Mouse (Mus musculus): ENCODE data around the gene Sbk2.
"Not testable (repeated sequence)": the region's sequence is repeated elsewhere in the genome, so short reads cannot be mapped to it uniquely, and the experiment has no call there.

Sbk2 gene

GRCm38 (mm10) chr7:4964272-4964671, at the start of gene Sbk2:
Gene Sbk2, minus strand, starts transcription at chr7:4964406.
- DNase-seq (ENCODE audit: low spot score): peak; percentile 57

- DNase-seq (ENCODE audit: low spot score): no peak
Observed at GRCm38 (mm10) chr7:5012681-5013513, 48.7 kb upstream of the Sbk2 start.

- DNase-seq (ENCODE audit: low spot score): no peak
Observed at GRCm38 (mm10) chr7:5008229-5008628, 44.0 kb upstream of the Sbk2 start.

- DNase-seq (ENCODE audit: low spot score): not testable (repeated sequence)
Observed at GRCm38 (mm10) chr7:5002876-5003275, 38.7 kb upstream of the Sbk2 start.

- no peak for DNase-seq (ENCODE audit: low spot score)
Observed at GRCm38 (mm10) chr7:4999876-5000275, 35.7 kb upstream of the Sbk2 start.

GRCm38 (mm10) chr7:4996934-4997333, 32.7 kb upstream of the Sbk2 start:
- DNase-seq (ENCODE audit: low spot score): no peak

- peak; percentile 93 for DNase-seq (ENCODE audit: low spot score)
Observed at GRCm38 (mm10) chr7:4996003-4996895, 32.0 kb upstream of the Sbk2 start, which contains the start of gene Zfp579. Gene Zfp579, minus strand, starts transcription at chr7:4996158.

- no peak for DNase-seq (ENCODE audit: low spot score)
Observed at GRCm38 (mm10) chr7:4995268-4996002, 31.2 kb upstream of the Sbk2 start.

- no peak for DNase-seq (ENCODE audit: low spot score)
Observed at GRCm38 (mm10) chr7:4993999-4994788, 30.0 kb upstream of the Sbk2 start.

- no peak for DNase-seq (ENCODE audit: low spot score)
Observed at GRCm38 (mm10) chr7:4993347-4993998, 29.3 kb upstream of the Sbk2 start.

- DNase-seq (ENCODE audit: low spot score): no peak
Observed at GRCm38 (mm10) chr7:4988250-4988649, 24.0 kb upstream of the Sbk2 start.

- DNase-seq (ENCODE audit: low spot score): no peak
Observed at GRCm38 (mm10) chr7:4976832-4977231, 12.6 kb upstream of the Sbk2 start.

- no peak for DNase-seq (ENCODE audit: low spot score)
Observed at GRCm38 (mm10) chr7:4975455-4975854, 11.2 kb upstream of the Sbk2 start.

GRCm38 (mm10) chr7:4972321-4973047, 8.3 kb upstream of the Sbk2 start:
- no peak for DNase-seq (ENCODE audit: low spot score)

GRCm38 (mm10) chr7:4971710-4972109, 7.5 kb upstream of the Sbk2 start:
- DNase-seq (ENCODE audit: low spot score): no peak

- DNase-seq (ENCODE audit: low spot score): no peak
Observed at GRCm38 (mm10) chr7:4971068-4971467, 6.9 kb upstream of the Sbk2 start, which contains the start of gene Sbk3. Gene Sbk3, minus strand, starts transcription at chr7:4971168.

GRCm38 (mm10) chr7:4964988-4965387, 782 bp upstream of the Sbk2 start:
- DNase-seq (ENCODE audit: low spot score): no peak

- DNase-seq (ENCODE audit: low spot score): no peak
Observed at GRCm38 (mm10) chr7:4963527-4963926, 679 bp downstream of the Sbk2 start.

- DNase-seq (ENCODE audit: low spot score): no peak
Observed at GRCm38 (mm10) chr7:4957361-4957760, 6.8 kb downstream of the Sbk2 start.

- DNase-seq (ENCODE audit: low spot score): no peak
Observed at GRCm38 (mm10) chr7:4953815-4954445, 10.3 kb downstream of the Sbk2 start.
